Mouse (Mus musculus): ENCODE results near the gene Pcbp3. TPM values are rescaled to one million over a fixed set of nuclear protein-coding genes. Genes with fewer than 3 reads are reported as not detected.
"Not testable (repeated sequence)": the region's sequence is repeated elsewhere in the genome, so short reads cannot be mapped to it uniquely, and the experiment has no call there.

The Pcbp3 gene
- polyA plus RNA-seq, 1 experiment from 2014 or later = 45.2 TPM

DNA sequence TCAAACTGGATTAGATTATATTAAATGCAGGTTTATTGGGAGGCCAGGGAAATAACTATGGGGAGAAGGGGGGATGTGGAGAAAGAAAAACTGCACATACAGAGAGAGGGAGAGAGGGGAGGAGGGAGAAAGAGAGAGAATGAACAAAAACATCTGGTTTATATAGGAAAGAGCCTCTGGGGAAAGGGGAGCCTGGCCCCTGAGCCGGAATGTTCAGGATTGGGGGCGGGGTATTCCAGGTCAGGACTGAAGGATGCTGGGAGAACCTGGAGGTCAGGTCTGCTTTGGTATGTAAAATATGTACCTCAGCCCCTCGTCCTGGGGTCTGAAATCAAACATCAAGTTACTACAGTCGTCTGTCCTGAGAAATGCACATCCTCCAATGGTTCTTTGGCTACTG lies 15.0 kb upstream of the Pcbp3 start:
- ATAC-seq (ENCODE audit: low FRiP score) (no peak), DNase-seq (ENCODE audit: low spot score) (no peak)
- H3K27ac ChIP-seq = no peak overlapping the region
- no peaks in the 10 kb centered on the region for H3K27me3 ChIP-seq (ENCODE audit: control insufficient read depth, insufficient read depth, low read length)
- WGBS = 62% methylated on average over 4 of the region's 4 CpGs
- no peak overlapping the region for H3K9ac ChIP-seq
- H3K4me1 ChIP-seq (replicated peaks; ENCODE audit: control insufficient read depth, insufficient read depth, low read length) = no peaks in the 10 kb centered on the region
- H3K4me2 ChIP-seq (replicated peaks) = no peak overlapping the region
- H3K4me3 ChIP-seq (replicated peaks; ENCODE audit: low read length) = no peak overlapping the region
- H3K9me3 ChIP-seq (ENCODE audit: control insufficient read depth, low read length) = no peaks in the 10 kb centered on the region
- no peaks in the 10 kb centered on the region for H3K36me3 ChIP-seq (replicated peaks; ENCODE audit: control insufficient read depth, insufficient read depth)

GRCm38 (mm10) chr10:76973797-76974436 lies 12.2 kb upstream of the Pcbp3 start:
- 40% methylated on average over 15 of the region's 15 CpGs for WGBS
- ATAC-seq (ENCODE audit: low FRiP score) = no peak
- H3K27me3 ChIP-seq (ENCODE audit: control insufficient read depth, insufficient read depth, low read length) = no peaks in the 10 kb centered on the region
- no peak overlapping the region for H3K4me3 ChIP-seq (replicated peaks; ENCODE audit: low read length)
- no peaks in the 10 kb centered on the region for H3K9me3 ChIP-seq (ENCODE audit: control insufficient read depth, low read length)
- no peak overlapping the region for H3K27ac ChIP-seq
- no peaks in the 10 kb centered on the region for H3K36me3 ChIP-seq (replicated peaks; ENCODE audit: control insufficient read depth, insufficient read depth)
- DNase-seq (ENCODE audit: low spot score) = no peak
- no peak overlapping the region for H3K4me2 ChIP-seq (replicated peaks)
- H3K9ac ChIP-seq = no peak overlapping the region
- H3K4me1 ChIP-seq (replicated peaks; ENCODE audit: control insufficient read depth, insufficient read depth, low read length) = no peaks in the 10 kb centered on the region

DNA sequence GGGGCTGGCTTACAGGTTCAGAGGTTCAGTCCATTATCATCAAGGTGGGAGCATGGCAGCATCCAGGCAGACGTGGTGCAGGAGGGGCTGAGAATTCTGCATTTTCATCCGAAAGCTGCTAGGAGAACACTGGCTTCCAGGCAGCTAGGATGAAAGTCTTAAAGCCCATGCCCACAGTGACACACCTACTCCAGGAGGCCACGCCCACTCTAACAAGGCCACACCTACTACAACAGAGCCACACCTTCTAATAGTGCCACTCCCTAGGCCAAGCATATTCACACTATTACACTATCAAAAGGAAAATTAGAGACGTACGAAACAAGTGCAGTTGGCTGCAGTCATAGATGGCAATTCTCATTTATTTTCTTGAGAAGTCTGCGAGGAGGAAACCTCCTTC lies 10.6 kb upstream of the Pcbp3 start:
- not testable (repeated sequence) for H3K4me2 ChIP-seq (replicated peaks); H3K27me3 ChIP-seq (ENCODE audit: control insufficient read depth, insufficient read depth, low read length); H3K36me3 ChIP-seq (replicated peaks; ENCODE audit: control insufficient read depth, insufficient read depth); H3K27ac ChIP-seq; H3K4me3 ChIP-seq (replicated peaks; ENCODE audit: low read length); ATAC-seq (ENCODE audit: low FRiP score); H3K9ac ChIP-seq; H3K4me1 ChIP-seq (replicated peaks; ENCODE audit: control insufficient read depth, insufficient read depth, low read length); DNase-seq (ENCODE audit: low spot score); H3K9me3 ChIP-seq (ENCODE audit: control insufficient read depth, low read length)
- 77% methylated on average over 6 of the region's 6 CpGs for WGBS

DNA sequence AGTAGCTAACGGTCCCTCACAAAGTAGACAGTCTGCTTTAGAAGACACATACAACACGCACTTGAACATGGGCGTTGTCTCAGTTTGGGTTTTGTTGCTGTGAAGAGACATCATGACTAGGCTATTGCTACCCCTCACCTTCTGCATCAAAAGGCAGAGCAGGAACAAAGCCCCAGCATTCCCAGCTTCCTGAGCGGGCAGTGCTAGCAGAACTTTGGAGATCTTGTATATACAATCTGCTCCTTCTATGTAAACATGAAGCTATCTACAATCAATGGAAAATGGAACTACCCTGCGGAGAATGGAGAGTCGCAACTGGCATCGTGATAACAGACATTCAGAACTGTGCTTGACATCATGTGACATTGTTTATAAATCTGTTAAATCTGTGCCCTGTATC lies 9.3 kb upstream of the Pcbp3 start:
- DNase-seq (ENCODE audit: low spot score) (no peak), ATAC-seq (ENCODE audit: low FRiP score) (no peak)
- H3K9me3 ChIP-seq (ENCODE audit: control insufficient read depth, low read length) = no peaks in the 10 kb centered on the region
- H3K4me3 ChIP-seq (replicated peaks; ENCODE audit: low read length) = no peak overlapping the region
- H3K27me3 ChIP-seq (ENCODE audit: control insufficient read depth, insufficient read depth, low read length) = no peaks in the 10 kb centered on the region
- WGBS = 92% methylated on average over 7 of the region's 7 CpGs
- H3K9ac ChIP-seq = no peak overlapping the region
- H3K4me2 ChIP-seq (replicated peaks) = no peak overlapping the region
- H3K27ac ChIP-seq = no peak overlapping the region
- no peaks in the 10 kb centered on the region for H3K36me3 ChIP-seq (replicated peaks; ENCODE audit: control insufficient read depth, insufficient read depth)
- H3K4me1 ChIP-seq (replicated peaks; ENCODE audit: control insufficient read depth, insufficient read depth, low read length) = no peaks in the 10 kb centered on the region

- no peaks in the 10 kb centered on the region for H3K36me3 ChIP-seq (replicated peaks; ENCODE audit: control insufficient read depth, insufficient read depth)
- H3K27me3 ChIP-seq (ENCODE audit: control insufficient read depth, insufficient read depth, low read length) = no peaks in the 10 kb centered on the region
- H3K27ac ChIP-seq = no peak overlapping the region
- H3K4me3 ChIP-seq (replicated peaks; ENCODE audit: low read length) = no peak overlapping the region
- DNase-seq (ENCODE audit: low spot score) (peak; percentile 34), ATAC-seq (ENCODE audit: low FRiP score) (no peak)
- 5% methylated on average over 6 of the region's 6 CpGs for WGBS
- no peak overlapping the region for H3K9ac ChIP-seq
- peaks cover 16% of the 10 kb centered on the region for H3K4me1 ChIP-seq (replicated peaks; ENCODE audit: control insufficient read depth, insufficient read depth, low read length)
- H3K9me3 ChIP-seq (ENCODE audit: control insufficient read depth, low read length) = no peaks in the 10 kb centered on the region
- no peak overlapping the region for H3K4me2 ChIP-seq (replicated peaks)
Observed at GRCm38 (mm10) chr10:76964436-76964835, 2.7 kb upstream of the Pcbp3 start.

DNA sequence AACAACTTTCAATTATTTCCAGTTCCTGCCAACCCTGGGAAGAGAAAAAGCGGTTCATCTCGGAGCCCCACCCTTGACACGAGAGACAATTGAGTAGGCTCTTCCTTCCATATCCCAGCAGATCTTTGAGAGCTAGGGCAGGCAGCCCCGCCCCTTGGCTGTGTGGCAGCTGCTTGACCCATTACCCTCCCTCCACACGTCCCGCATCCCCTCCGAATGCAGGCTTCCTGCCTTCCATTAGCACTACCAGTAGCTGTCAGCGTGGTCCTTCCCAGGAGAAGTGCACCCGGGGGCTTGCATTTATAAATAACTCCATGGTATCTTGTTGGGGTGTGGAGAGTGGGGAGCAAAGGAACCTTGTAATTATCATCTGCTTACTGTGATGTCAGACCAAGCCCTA lies 2.3 kb upstream of the Pcbp3 start:
- Histone ChIP-seq H3K4me3 (replicated peaks; ENCODE audit: low read length) (no peak overlapping the region), H3K27me3 (ENCODE audit: control insufficient read depth, insufficient read depth, low read length) (no peaks in the 10 kb centered on the region), H3K9ac (no peak overlapping the region), H3K27ac (no peak overlapping the region), H3K9me3 (ENCODE audit: control insufficient read depth, low read length) (no peaks in the 10 kb centered on the region), H3K36me3 (replicated peaks; ENCODE audit: control insufficient read depth, insufficient read depth) (no peaks in the 10 kb centered on the region), H3K4me2 (replicated peaks) (no peak overlapping the region), H3K4me1 (replicated peaks; ENCODE audit: control insufficient read depth, insufficient read depth, low read length) (peaks cover 16% of the 10 kb centered on the region)
- WGBS = 19% methylated on average over 9 of the region's 9 CpGs
- ATAC-seq (ENCODE audit: low FRiP score) = no peak
- DNase-seq (ENCODE audit: low spot score) = no peak

DNA sequence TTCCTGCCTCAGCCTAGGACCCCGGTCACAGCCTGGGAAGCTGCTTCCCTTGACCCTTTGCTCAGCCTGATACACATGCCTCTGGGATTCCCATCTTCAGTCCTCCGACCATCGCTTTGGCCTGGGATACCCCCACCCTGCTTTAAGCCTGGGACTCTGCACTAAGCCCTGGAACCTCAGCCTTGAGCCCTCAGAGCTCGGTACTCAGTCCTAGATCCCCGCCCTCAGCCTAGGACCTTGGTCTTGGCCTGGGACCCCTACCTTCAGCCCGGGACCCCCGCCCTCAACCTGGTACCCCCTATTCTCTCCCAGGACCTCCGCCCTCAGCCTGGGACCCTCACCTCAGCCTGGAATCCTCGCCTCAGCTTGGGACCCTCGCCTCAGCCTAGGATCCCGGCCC lies 531 bp downstream of the Pcbp3 start:
- Histone ChIP-seq H3K9me3 (ENCODE audit: control insufficient read depth, low read length) (no peaks in the 10 kb centered on the region), H3K27me3 (ENCODE audit: control insufficient read depth, insufficient read depth, low read length) (no peaks in the 10 kb centered on the region), H3K4me1 (replicated peaks; ENCODE audit: control insufficient read depth, insufficient read depth, low read length) (peaks cover 16% of the 10 kb centered on the region), H3K4me2 (replicated peaks) (peak overlapping the region; percentile 95), H3K4me3 (replicated peaks; ENCODE audit: low read length) (peak overlapping the region; percentile 75), H3K9ac (peak overlapping the region; percentile 84), H3K36me3 (replicated peaks; ENCODE audit: control insufficient read depth, insufficient read depth) (no peaks in the 10 kb centered on the region), H3K27ac (peak overlapping the region; percentile 61; the same call in 1 of the 2 replicates)
- ATAC-seq (ENCODE audit: low FRiP score) (no peak; the same call in 1 of the 2 replicates), DNase-seq (ENCODE audit: low spot score) (no peak)
- 5% methylated on average over 11 of the region's 11 CpGs for WGBS

DNA sequence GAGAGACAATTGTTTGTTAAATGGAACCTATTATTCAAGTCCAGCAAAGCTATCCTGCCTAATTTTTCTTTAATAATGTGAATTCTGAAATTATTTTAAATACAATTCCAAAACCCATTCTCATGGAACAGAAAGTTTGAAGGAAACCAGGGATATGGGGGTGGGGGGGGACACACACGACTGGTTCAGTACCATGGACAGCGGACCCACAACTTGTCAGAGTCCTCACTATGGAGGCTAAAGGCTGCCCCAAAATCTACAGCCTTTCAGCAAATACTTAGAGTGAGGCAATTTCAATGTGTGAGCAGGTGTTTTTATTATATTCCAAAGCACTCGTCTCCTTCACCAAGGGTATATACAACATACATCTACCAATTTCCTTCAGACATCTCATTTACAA lies 3.5 kb downstream of the Pcbp3 start:
- H3K4me3 ChIP-seq (replicated peaks; ENCODE audit: low read length) = no peak overlapping the region
- H3K27ac ChIP-seq = no peak overlapping the region
- H3K36me3 ChIP-seq (replicated peaks; ENCODE audit: control insufficient read depth, insufficient read depth) = no peaks in the 10 kb centered on the region
- no peaks in the 10 kb centered on the region for H3K9me3 ChIP-seq (ENCODE audit: control insufficient read depth, low read length)
- no peak for ATAC-seq (ENCODE audit: low FRiP score)
- WGBS = 62% methylated on average over 3 of the region's 3 CpGs
- H3K27me3 ChIP-seq (ENCODE audit: control insufficient read depth, insufficient read depth, low read length) = no peaks in the 10 kb centered on the region
- no peak overlapping the region for H3K9ac ChIP-seq
- no peak overlapping the region for H3K4me2 ChIP-seq (replicated peaks)
- DNase-seq (ENCODE audit: low spot score) = no peak
- H3K4me1 ChIP-seq (replicated peaks; ENCODE audit: control insufficient read depth, insufficient read depth, low read length) = peaks cover 6% of the 10 kb centered on the region; the same call in 1 of the 2 replicates

DNA sequence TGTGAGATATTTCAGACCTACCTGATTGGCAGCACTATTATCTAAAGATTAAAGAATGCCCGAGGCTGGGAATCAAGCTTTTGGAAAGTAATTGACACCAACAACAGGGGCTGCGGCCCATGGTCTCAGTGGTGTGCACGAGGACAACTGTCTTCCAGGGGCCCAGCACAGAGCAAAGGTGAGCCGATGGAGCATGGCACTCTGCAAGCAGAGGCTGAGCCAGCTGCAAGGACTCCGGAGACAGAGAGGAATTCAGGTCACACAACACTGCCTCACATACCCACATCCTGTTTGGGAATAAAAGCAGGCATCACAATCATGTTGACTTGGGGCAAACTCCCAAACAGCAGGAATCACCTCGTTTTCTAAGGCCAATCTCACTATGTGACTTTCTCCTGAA lies 5.5 kb downstream of the Pcbp3 start:
- Histone ChIP-seq H3K4me1 (replicated peaks; ENCODE audit: control insufficient read depth, insufficient read depth, low read length) (peaks cover 6% of the 10 kb centered on the region; the same call in 1 of the 2 replicates), H3K27me3 (ENCODE audit: control insufficient read depth, insufficient read depth, low read length) (no peaks in the 10 kb centered on the region), H3K4me2 (replicated peaks) (no peak overlapping the region), H3K9ac (no peak overlapping the region), H3K36me3 (replicated peaks; ENCODE audit: control insufficient read depth, insufficient read depth) (no peaks in the 10 kb centered on the region), H3K27ac (no peak overlapping the region), H3K4me3 (replicated peaks; ENCODE audit: low read length) (no peak overlapping the region), H3K9me3 (ENCODE audit: control insufficient read depth, low read length) (no peaks in the 10 kb centered on the region)
- ATAC-seq (ENCODE audit: low FRiP score) = no peak
- no peak for DNase-seq (ENCODE audit: low spot score)
- WGBS = 29% methylated on average over 6 of the region's 6 CpGs

- DNase-seq (ENCODE audit: low spot score) = no peak
- Histone ChIP-seq H3K36me3 (replicated peaks; ENCODE audit: control insufficient read depth, insufficient read depth) (no peaks in the 10 kb centered on the region), H3K27me3 (ENCODE audit: control insufficient read depth, insufficient read depth, low read length) (no peaks in the 10 kb centered on the region), H3K4me2 (replicated peaks) (no peak overlapping the region), H3K9ac (no peak overlapping the region), H3K4me3 (replicated peaks; ENCODE audit: low read length) (no peak overlapping the region), H3K4me1 (replicated peaks; ENCODE audit: control insufficient read depth, insufficient read depth, low read length) (no peaks in the 10 kb centered on the region), H3K9me3 (ENCODE audit: control insufficient read depth, low read length) (no peaks in the 10 kb centered on the region), H3K27ac (no peak overlapping the region; the same call in 1 of the 2 replicates)
- ATAC-seq (ENCODE audit: low FRiP score) = no peak
- 72% methylated on average over 4 of the region's 4 CpGs for WGBS
Observed at GRCm38 (mm10) chr10:76941038-76941437, 20.6 kb downstream of the Pcbp3 start.
